Mouse (Mus musculus) intestine, embryonic 16.5 days (tissue): ENCODE results near the gene Kif3a. TPM values are rescaled to one million over a fixed set of nuclear protein-coding genes. Genes with fewer than 3 reads are reported as not detected.

ENCODE experiments used
- ATAC-seq: fragments of 200-750 bp; cut with Nextera tagmentation; 2 replicates; pipeline ENCODE4 v1.8.0; 2017; ENCODE audit warnings: moderate TSS enrichment, moderate library complexity
- H3K27ac ChIP-seq: fragments of 300-500 bp; sonication (generic); 2 replicates; pipeline ENCODE4 v1.5.1; 2014; ENCODE audit warnings: mild to moderate bottlenecking, low read length
- H3K27me3 ChIP-seq: fragments of 300-500 bp; sonication (generic); replicated peaks from 2 replicates; pipeline ENCODE4 v1.6.1; 2014; ENCODE audit warnings: low read length, control low read depth, mixed read lengths; ENCODE audit not compliant: control insufficient read depth, insufficient read depth
- H3K36me3 ChIP-seq: fragments of 300-500 bp; sonication (generic); 2 replicates; pipeline ENCODE4 v1.6.1; 2014; ENCODE audit warnings: low read length, control low read depth; ENCODE audit not compliant: control insufficient read depth, insufficient read depth
- H3K4me1 ChIP-seq: fragments of 300-500 bp; sonication (generic); 2 replicates; pipeline ENCODE4 v1.6.1; 2014; ENCODE audit warnings: low read length, control low read depth, mixed read lengths; ENCODE audit not compliant: control insufficient read depth, insufficient read depth
- H3K4me2 ChIP-seq: fragments of 300-500 bp; sonication (generic); 2 replicates; pipeline ENCODE4 v1.6.1; 2014; ENCODE audit warnings: low read depth, low read length, control low read depth
- H3K4me3 ChIP-seq: fragments of 300-500 bp; sonication (generic); 2 replicates; pipeline ENCODE4 v1.5.1; 2014; ENCODE audit warnings: mild to moderate bottlenecking, low read length
- H3K9ac ChIP-seq: fragments of 300-500 bp; sonication (generic); 2 replicates; pipeline ENCODE4 v1.6.1; 2014; ENCODE audit warnings: low read depth, low read length
- H3K9me3 ChIP-seq: fragments of 300-500 bp; sonication (generic); 2 replicates; pipeline ENCODE4 v1.6.1; 2016; ENCODE audit warnings: low read length, control low read depth; ENCODE audit not compliant: control insufficient read depth
- WGBS: fragments of 180-500 bp; shearing (Covaris S2); extraction: QIAGEN DNeasy Blood & Tissue Kit; methylation state at CpG from one replicate; pipeline ENCODE4 v1.1.7; 2014; 5-methylcytosine and 5-hydroxymethylcytosine counted together
- polyA plus RNA-seq: library from polyadenylated mRNA; unstranded; fragments of >200 nt; fragmentation: Nextera tagmentation; extraction: Ambion mirVana; gene quantifications from 2 replicates; pipeline ENCODE4 v1.2.1, GENCODE M21; 2015

The Kif3a gene
- polyA plus RNA-seq, 1 experiment from 2014 or later, result 42.3 TPM

DNA sequence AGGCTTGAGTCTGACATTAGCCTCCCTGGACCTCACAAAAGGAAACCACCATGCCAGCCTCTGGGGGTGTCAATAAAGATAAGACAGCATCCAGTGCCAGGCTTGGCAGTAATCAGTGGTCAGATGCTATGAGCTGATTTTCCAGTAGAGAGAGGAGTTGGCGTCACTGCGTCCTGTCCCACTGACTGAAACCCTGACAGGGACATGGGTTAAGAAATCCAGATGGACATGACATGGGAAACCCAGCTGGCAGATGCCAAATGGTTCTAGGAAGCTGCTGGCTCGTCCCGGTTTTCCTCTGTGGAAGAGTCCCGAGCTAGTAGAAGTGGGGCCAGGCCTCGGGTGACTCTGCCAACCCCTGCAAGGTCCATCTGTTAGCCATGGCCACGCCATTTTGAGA is 66.5 kb downstream of the Kif3a start:
- WGBS, result 87% methylated on average over 7 of the region's 7 CpGs

DNA sequence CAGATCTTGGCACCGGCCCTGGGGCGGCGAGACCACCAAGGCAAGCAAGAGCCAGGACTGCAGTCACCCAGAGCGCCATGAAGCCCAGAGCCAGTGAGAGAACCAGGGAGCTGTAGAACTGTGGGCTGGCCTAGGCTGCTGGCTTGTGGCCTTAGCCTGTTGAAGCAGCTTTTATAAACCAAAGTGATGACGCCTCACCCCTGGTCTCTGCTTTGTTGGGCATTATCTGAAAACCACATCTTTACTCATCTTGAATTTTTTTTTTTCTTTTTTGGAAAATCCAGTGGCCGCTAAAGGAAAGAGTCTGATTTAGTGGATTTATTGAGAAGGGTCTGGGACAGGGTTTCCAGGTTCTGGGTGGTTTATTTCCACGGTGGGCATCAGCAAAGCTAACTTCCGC is 67.4 kb downstream of the Kif3a start, which contains the start of gene Il13:
TSS of gene Il13 (minus strand) at position 147 of the 400 bp plus-strand sequence.
- no peak within 1 kb of the TSS for H3K27ac ChIP-seq
- 91% methylated on average over 8 of the region's 8 CpGs for WGBS

More for the DNA sequence above, 66.5 kb downstream of the Kif3a start:
- no peaks in the 10 kb centered on the region for H3K9me3 ChIP-seq
- H3K4me3 ChIP-seq, result no peak overlapping the region
- peaks cover 18% of the 10 kb centered on the region; the same call in 1 of the 2 replicates for H3K27me3 ChIP-seq
- ATAC-seq, result no peak
- no peak overlapping the region for H3K4me2 ChIP-seq
- H3K4me1 ChIP-seq, result peaks cover 8% of the 10 kb centered on the region
- H3K27ac ChIP-seq, result no peak overlapping the region
- H3K9ac ChIP-seq, result no peak overlapping the region
- H3K36me3 ChIP-seq, result no peaks in the 10 kb centered on the region

DNA sequence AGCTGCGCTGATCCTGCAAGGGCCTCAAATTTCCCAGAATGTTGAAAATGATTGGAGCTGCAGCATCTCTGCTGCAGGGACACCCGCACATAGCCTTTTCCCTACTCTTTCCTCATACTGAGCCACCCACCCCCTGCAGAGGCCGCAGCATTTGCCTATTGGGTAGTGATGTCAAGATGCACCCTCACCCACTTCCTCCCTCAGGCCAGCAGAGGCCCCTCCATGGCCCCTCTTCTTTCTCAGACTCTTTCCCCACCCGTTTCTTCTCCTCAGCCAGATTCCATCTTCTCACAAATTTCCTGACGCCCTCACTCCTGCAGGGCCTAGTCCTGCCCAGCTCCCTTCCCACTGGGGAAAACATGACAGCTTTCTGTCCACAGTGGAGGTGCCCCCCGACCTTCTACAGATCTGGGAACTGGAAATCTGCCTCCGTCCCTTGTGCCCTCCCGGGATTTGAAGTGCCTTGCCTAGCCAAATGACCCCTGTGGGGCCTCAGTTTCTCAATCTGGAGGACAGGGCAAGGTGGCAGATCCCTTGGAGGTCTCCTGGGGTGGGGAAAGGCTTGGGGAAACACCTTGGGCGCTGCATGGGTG is 68.5 kb downstream of the Kif3a start:
- Histone ChIP-seq H3K9me3 (no peaks in the 10 kb centered on the region), H3K4me1 (peaks cover 8% of the 10 kb centered on the region), H3K27ac (no peak overlapping the region), H3K36me3 (no peaks in the 10 kb centered on the region), H3K4me3 (peak overlapping the region; percentile 44), H3K9ac (peak overlapping the region; percentile 54; the same call in 1 of the 2 replicates), H3K27me3 (peaks cover 18% of the 10 kb centered on the region; the same call in 1 of the 2 replicates), H3K4me2 (peak overlapping the region; percentile 71)
- no peak for ATAC-seq
- 39% methylated on average over 9 of the region's 9 CpGs for WGBS

More for the DNA sequence above, 67.4 kb downstream of the Kif3a start, which contains the start of gene Il13:
- Histone ChIP-seq H3K4me3 (no peak within 1 kb of the TSS), H3K9ac (no peak within 1 kb of the TSS), H3K27me3 (peaks cover 18% of the 10 kb centered on the region; the same call in 1 of the 2 replicates), H3K4me2 (no peak within 1 kb of the TSS), H3K4me1 (peaks cover 8% of the 10 kb centered on the region), H3K36me3 (no peaks in the 10 kb centered on the region), H3K9me3 (no peaks in the 10 kb centered on the region)
- ATAC-seq, result no peak

DNA sequence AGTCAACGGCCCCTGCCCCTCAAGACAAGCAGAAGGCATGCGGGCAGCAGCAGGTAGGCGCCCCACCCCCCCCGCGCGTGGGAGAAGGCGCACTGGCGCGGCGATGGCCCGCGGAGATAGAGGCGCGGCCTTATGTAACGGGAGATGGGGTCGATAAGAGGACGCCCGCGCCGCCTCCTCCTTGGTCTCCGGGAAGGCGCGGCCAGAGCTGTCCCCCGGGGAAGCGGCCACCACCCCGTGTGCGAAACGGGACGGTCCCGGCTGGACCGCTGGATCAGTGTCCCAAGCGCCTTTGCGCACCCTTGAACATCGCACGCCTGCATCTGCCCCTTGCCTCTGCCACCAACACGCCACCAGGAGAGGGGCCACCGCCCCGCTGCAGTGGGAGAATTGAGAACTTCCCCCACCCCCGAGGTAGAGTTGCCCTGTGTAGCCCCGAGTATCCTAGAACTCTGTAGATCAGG is 69.0 kb downstream of the Kif3a start:
- 2% methylated on average over 39 of the region's 40 CpGs for WGBS
- peak overlapping the region; percentile 54 for H3K9ac ChIP-seq
- no peak for ATAC-seq
- H3K4me1 ChIP-seq, result peaks cover 8% of the 10 kb centered on the region
- H3K4me2 ChIP-seq, result peak overlapping the region; percentile 71
- peaks cover 18% of the 10 kb centered on the region; the same call in 1 of the 2 replicates for H3K27me3 ChIP-seq
- no peaks in the 10 kb centered on the region for H3K36me3 ChIP-seq
- H3K4me3 ChIP-seq, result peak overlapping the region; percentile 44
- H3K9me3 ChIP-seq, result no peaks in the 10 kb centered on the region
- H3K27ac ChIP-seq, result no peak overlapping the region

DNA sequence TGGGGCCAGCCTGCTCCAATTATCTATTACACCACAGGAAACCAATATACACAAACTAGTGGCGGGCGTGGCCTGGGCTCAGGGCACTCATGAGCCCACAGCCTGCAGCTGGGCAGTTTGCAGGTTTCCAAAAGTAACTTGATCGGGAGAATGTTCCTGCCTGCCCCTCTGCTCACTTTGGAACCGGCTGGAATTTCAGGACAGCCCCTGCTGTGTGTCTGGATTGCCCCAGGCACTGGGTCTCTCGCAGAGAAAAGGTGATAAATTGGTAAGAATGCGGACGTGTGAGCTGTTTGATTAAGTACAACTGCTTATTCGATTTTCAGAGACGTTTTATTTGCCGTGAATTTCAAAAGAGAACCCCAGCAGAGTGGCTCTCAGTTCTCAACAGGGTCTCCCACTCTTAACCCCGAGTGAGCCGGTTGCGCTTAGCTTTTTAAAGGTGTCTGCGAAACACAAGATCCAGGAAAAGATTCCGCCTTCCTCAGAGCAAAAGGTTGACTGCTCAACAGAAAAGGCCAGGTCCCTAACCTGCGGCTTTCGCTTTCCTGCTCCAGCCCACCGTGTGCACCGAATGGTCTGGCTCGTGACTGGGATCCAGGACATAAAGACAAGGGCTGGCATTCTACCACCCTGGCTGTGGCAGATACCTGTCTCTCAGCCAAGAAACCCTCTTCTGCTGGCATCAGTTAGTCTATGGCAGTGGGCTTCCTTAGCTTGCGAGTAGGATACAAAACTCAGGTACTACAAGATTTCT is 70.0 kb downstream of the Kif3a start:
- Histone ChIP-seq H3K4me2 (no peak overlapping the region), H3K4me3 (no peak overlapping the region), H3K27me3 (peaks cover 18% of the 10 kb centered on the region; the same call in 1 of the 2 replicates), H3K9me3 (no peaks in the 10 kb centered on the region), H3K27ac (no peak overlapping the region), H3K4me1 (peaks cover 8% of the 10 kb centered on the region), H3K36me3 (no peaks in the 10 kb centered on the region), H3K9ac (no peak overlapping the region)
- WGBS, result 24% methylated on average over 21 of the region's 21 CpGs
- no peak for ATAC-seq

DNA sequence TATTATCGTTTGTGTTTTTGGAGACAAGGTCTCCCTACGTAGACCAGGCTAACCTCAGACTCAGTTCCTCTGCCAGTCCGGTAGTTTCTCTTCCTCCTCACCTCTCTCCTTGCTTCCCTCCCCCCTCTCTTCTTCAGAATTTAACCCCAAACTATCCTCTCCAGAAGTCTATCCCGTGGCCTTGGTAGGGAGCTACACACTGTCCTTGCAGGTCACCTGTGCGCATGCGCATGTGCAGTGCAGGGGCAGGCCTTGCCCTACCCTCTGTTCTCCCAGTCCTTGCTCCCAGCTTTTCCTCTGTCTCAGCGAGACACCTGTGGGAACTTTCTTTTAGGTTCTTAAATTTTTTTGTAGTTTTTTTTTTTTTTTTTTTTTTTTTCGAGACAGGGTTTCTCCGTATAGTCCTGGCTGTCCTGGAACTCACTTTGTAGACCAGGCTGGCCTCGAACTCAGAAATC is 70.7 kb downstream of the Kif3a start:
- Histone ChIP-seq H3K4me2 (no peak overlapping the region), H3K36me3 (no peaks in the 10 kb centered on the region), H3K9ac (no peak overlapping the region), H3K4me3 (no peak overlapping the region), H3K27me3 (peaks cover 18% of the 10 kb centered on the region; the same call in 1 of the 2 replicates), H3K4me1 (peaks cover 8% of the 10 kb centered on the region), H3K27ac (no peak overlapping the region), H3K9me3 (no peaks in the 10 kb centered on the region)
- ATAC-seq, result no peak
- WGBS, result 79% methylated on average over 10 of the region's 10 CpGs

DNA sequence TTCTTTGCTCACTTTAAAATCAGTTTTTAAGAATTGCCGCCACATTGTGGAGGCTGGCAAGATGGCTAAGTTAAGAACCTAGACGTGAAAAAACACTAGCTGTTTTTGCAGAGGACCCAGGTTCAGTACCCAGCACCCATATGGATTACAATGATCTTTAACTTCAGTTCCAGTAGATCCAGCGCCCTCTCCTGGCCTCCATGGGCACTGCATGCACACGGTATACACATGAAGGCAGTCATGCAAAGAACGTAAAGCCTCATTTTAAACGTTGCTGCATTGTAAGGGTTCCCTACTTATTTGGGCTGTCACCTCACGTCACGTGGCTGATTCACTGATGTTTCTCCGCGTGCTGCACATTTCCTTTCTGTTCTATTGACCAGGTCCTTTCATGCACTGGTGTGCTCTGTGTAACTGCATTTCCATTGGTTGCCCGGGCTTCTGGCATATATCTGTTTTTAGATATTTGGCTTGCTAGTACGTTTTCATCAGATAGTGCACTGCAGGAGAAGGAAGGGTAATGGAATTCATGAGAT is 75.6 kb downstream of the Kif3a start:
- no peaks in the 10 kb centered on the region for H3K4me1 ChIP-seq
- H3K9ac ChIP-seq, result no peak overlapping the region
- H3K27me3 ChIP-seq, result no peaks in the 10 kb centered on the region
- no peaks in the 10 kb centered on the region for H3K9me3 ChIP-seq
- 75% methylated on average over 12 of the region's 12 CpGs for WGBS
- no peak for ATAC-seq
- no peak overlapping the region for H3K4me2 ChIP-seq
- no peaks in the 10 kb centered on the region for H3K36me3 ChIP-seq
- H3K4me3 ChIP-seq, result no peak overlapping the region
- H3K27ac ChIP-seq, result no peak overlapping the region

DNA sequence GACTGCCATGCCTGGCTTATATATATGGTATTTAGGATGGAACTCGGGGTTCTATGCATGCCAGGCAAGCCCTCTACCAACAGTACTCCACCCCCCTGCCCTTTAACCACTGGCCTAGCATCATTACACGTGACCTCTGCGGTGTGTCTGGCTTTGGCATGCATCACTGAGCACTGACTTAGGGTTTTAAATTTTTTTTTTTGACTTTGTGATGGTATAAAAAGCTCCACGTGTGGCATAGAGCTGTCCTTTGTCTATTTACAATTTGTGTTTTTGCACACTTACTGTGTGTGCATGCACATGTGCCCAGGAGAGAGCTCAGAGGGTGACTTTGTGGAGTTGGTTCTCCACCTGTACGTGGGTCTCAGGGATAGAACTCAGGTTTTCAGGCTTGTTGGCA is 76.8 kb downstream of the Kif3a start:
- Histone ChIP-seq H3K4me3 (no peak overlapping the region), H3K9ac (no peak overlapping the region), H3K4me2 (no peak overlapping the region), H3K27me3 (no peaks in the 10 kb centered on the region), H3K4me1 (no peaks in the 10 kb centered on the region), H3K9me3 (no peaks in the 10 kb centered on the region), H3K36me3 (peaks cover 2% of the 10 kb centered on the region; the same call in 1 of the 2 replicates), H3K27ac (no peak overlapping the region)
- WGBS, result 76% methylated on average over 5 of the region's 5 CpGs
- ATAC-seq, result no peak

DNA sequence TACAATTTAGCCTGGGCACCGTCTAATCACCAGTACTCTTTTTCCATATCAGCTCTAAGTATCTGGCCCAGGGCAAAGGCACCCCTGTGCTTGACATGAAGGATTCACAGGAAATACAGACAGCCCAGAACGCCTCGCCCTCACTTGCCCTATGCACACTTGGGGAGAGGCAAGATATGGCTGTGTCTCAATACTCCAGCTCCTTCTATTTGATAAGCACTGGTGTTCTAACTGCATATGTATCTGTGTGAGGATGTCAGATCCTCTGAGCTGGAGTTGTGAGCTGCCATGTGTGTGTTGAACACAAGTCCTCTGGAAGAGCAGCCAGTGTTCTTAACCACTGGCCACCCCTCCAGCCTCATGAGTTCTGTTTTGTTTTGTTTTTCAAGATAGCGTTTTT is 84.3 kb downstream of the Kif3a start:
- Histone ChIP-seq H3K4me3 (no peak overlapping the region), H3K36me3 (peaks cover 21% of the 10 kb centered on the region), H3K4me2 (no peak overlapping the region), H3K27me3 (no peaks in the 10 kb centered on the region), H3K4me1 (no peaks in the 10 kb centered on the region), H3K27ac (no peak overlapping the region), H3K9me3 (no peaks in the 10 kb centered on the region), H3K9ac (no peak overlapping the region)
- ATAC-seq, result no peak
- 88% methylated on average over 4 of the region's 4 CpGs for whole genome bisulfite sequencing
